Mouse (Mus musculus) ES-CJ7 (cell line): ENCODE measurements around the gene Maml2.

ENCODE experiments used
- DNase-seq: peaks from one replicate; pipeline ENCODE4 v3.0.0; 2011; ENCODE audit warnings: low read depth, low spot score

Maml2 gene

GRCm38 (mm10) chr9:13665487-13665969 lies 367.8 kb downstream of the Maml2 start:
- DNase-seq, result no peak

GRCm38 (mm10) chr9:13667955-13668354 lies 370.2 kb downstream of the Maml2 start:
- DNase-seq, result no peak

- DNase-seq, result no peak
Observed at GRCm38 (mm10) chr9:13668742-13669141, 371.0 kb downstream of the Maml2 start.

- DNase-seq, result no peak
Observed at GRCm38 (mm10) chr9:13671125-13671769, 373.5 kb downstream of the Maml2 start.

- DNase-seq, result no peak
Observed at GRCm38 (mm10) chr9:13673304-13673703, 375.5 kb downstream of the Maml2 start.

GRCm38 (mm10) chr9:13678026-13678425 lies 380.3 kb downstream of the Maml2 start:
- DNase-seq, result no peak

- no peak for DNase-seq
Observed at GRCm38 (mm10) chr9:13679696-13680095, 381.9 kb downstream of the Maml2 start.

- no peak for DNase-seq
Observed at GRCm38 (mm10) chr9:13681147-13681546, 383.4 kb downstream of the Maml2 start.

- DNase-seq, result peak; percentile 79
Observed at GRCm38 (mm10) chr9:13681581-13682038, 383.9 kb downstream of the Maml2 start.

GRCm38 (mm10) chr9:13684327-13684934 lies 386.7 kb downstream of the Maml2 start:
- no peak for DNase-seq

- DNase-seq, result peak; percentile 74
Observed at GRCm38 (mm10) chr9:13686977-13687659, 389.4 kb downstream of the Maml2 start.

GRCm38 (mm10) chr9:13688997-13689396 lies 391.2 kb downstream of the Maml2 start:
- DNase-seq, result no peak

- no peak for DNase-seq
Observed at GRCm38 (mm10) chr9:13690321-13690720, 392.6 kb downstream of the Maml2 start.

GRCm38 (mm10) chr9:13693693-13694284 lies 396.0 kb downstream of the Maml2 start:
- no peak for DNase-seq

- no peak for DNase-seq
Observed at GRCm38 (mm10) chr9:13694293-13694692, 396.5 kb downstream of the Maml2 start.

GRCm38 (mm10) chr9:13697041-13697811 lies 399.5 kb downstream of the Maml2 start:
- peak; percentile 46 for DNase-seq

GRCm38 (mm10) chr9:13697869-13698268 lies 400.1 kb downstream of the Maml2 start:
- DNase-seq, result no peak

- DNase-seq, result peak; percentile 93
Observed at GRCm38 (mm10) chr9:13699061-13699780, 401.5 kb downstream of the Maml2 start.

- no peak for DNase-seq
Observed at GRCm38 (mm10) chr9:13699781-13700116, 402.0 kb downstream of the Maml2 start.

GRCm38 (mm10) chr9:13701773-13702172 lies 404.0 kb downstream of the Maml2 start:
- DNase-seq, result peak; percentile 20

- DNase-seq, result no peak
Observed at GRCm38 (mm10) chr9:13703100-13703499, 405.3 kb downstream of the Maml2 start.
